Mouse (Mus musculus) liver, embryonic 14.5 days (tissue): ENCODE measurements around the gene Apon. TPM values are rescaled to one million over a fixed set of nuclear protein-coding genes. Genes with fewer than 3 reads are reported as not detected.
"Not testable (repeated sequence)": the region's sequence is repeated elsewhere in the genome, so short reads cannot be mapped to it uniquely, and the experiment has no call there.

Experiments used
- ATAC-seq: fragments of 200-750 bp; cut with Nextera tagmentation; 2 replicates; pipeline ENCODE4 v1.8.0; 2017; ENCODE audit warnings: moderate number of reproducible peaks, mild to moderate bottlenecking, moderate library complexity; ENCODE audit not compliant: insufficient read depth
- DNase-seq, 3 experiments: peaks; one replicate each; pipeline ENCODE4 v3.0.0-alpha.2; 2012 to 2013; ENCODE audit warnings: low read depth in 3 of 3, low spot score in 3 of 3
- H3K27ac ChIP-seq: fragments of 300-500 bp; sonication (generic); 2 replicates; pipeline ENCODE4 v1.5.1; 2014; ENCODE audit warnings: moderate library complexity, mild to moderate bottlenecking, control low read depth, inconsistent platforms
- H3K27me3 ChIP-seq: fragments of 300-500 bp; sonication (generic); 2 replicates; pipeline ENCODE4 v1.6.1; 2014; ENCODE audit warnings: mild to moderate bottlenecking, low read length, moderate library complexity; ENCODE audit not compliant: control insufficient read depth, insufficient read depth
- H3K36me3 ChIP-seq: fragments of 300-500 bp; sonication (generic); replicated peaks from 2 replicates; pipeline ENCODE4 v1.6.1; 2014; ENCODE audit warnings: low read depth; ENCODE audit not compliant: control insufficient read depth, insufficient read depth
- H3K4me1 ChIP-seq, 2 experiments: fragments of 200-500 bp in 1 of 2; fragments of 300-500 bp in 1 of 2; sonication (generic) in 1 of 2; replicated peaks; 2 replicates each; pipeline ENCODE4 v1.6.1; 2012 to 2014; ENCODE audit warnings: antibody characterized with exemption in 1 of 2, inconsistent platforms in 1 of 2, low read length in 1 of 2; ENCODE audit not compliant: control insufficient read depth in 2 of 2, insufficient read depth in 2 of 2
- H3K4me2 ChIP-seq: fragments of 300-500 bp; sonication (generic); 2 replicates; pipeline ENCODE4 v1.6.1; 2014; ENCODE audit warnings: low read depth, mild to moderate bottlenecking, control low read depth, moderate library complexity
- H3K4me3 ChIP-seq, 2 experiments: fragments of 200-500 bp in 1 of 2; fragments of 300-500 bp in 1 of 2; sonication (generic) in 1 of 2; 2 replicates each; pipeline ENCODE4 v1.5.1; 2012 to 2014; ENCODE audit warnings: low read depth in 2 of 2, low read length in 2 of 2, mild to moderate bottlenecking in 2 of 2, control low read depth in 1 of 2, inconsistent platforms in 1 of 2, moderate library complexity in 1 of 2; ENCODE audit not compliant: insufficient read depth in 1 of 2
- H3K9ac ChIP-seq: fragments of 300-500 bp; sonication (generic); replicated peaks from 2 replicates; pipeline ENCODE4 v1.6.1; 2014; ENCODE audit warnings: mild to moderate bottlenecking, control low read depth, moderate library complexity
- H3K9me3 ChIP-seq: fragments of 300-500 bp; sonication (generic); 2 replicates; pipeline ENCODE4 v1.6.1; 2016; ENCODE audit warnings: low read length, mixed read lengths; ENCODE audit not compliant: control insufficient read depth
- CTCF ChIP-seq: IDR thresholded peaks from 2 replicates; pipeline ENCODE4 v1.5.1; 2016; ENCODE audit warnings: antibody characterized with exemption, low read depth, control low read depth
- EP300 ChIP-seq: IDR thresholded peaks from 2 replicates; pipeline ENCODE4 v1.6.1; 2016; ENCODE audit warnings: antibody characterized with exemption, low read depth
- WGBS: fragments of 180-500 bp; shearing (Covaris S2); extraction: QIAGEN DNeasy Blood & Tissue Kit; methylation state at CpG from one replicate; pipeline ENCODE4 v1.1.7; 2014; ENCODE audit not compliant: insufficient replicate concordance; 5-methylcytosine and 5-hydroxymethylcytosine counted together
- polyA plus RNA-seq, 2 experiments: library from polyadenylated mRNA; depleted of rRNA in 1 of 2; stranded (reverse) in 1 of 2; unstranded in 1 of 2; fragments of >200 nt; fragmentation: Nextera tagmentation in 1 of 2; extraction: Ambion mirVana in 1 of 2; gene quantifications; 2 replicates each; pipeline versions ENCODE4 v1.2.1 to v1.2.3; 2012 to 2014

The Apon gene
- polyA plus RNA-seq, 2 experiments = 0.52 to 0.73 TPM

DNA sequence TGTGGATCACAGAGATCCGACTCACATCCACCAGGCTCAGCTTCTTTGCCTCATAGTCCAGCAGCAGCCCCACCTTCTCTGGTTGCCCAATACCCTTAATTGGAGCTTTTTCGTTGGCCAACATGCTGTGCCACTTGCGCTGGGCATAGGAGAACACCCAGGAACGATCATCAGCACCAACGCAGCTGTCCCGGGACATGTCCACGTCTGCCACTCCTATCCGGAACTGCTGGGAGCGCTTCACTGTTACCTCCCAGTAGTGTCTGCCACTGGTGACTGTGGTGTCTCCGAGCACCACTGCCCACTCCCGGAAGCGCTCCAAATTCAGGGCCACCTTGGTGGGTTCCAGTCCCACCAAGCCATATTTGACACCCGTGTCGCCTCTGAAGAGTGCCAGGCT, 42.9 kb upstream of the Apon start:
- DNase-seq (no peak), ATAC-seq (peak; percentile 12; the same call in 1 of the 2 replicates)
- no peak for TF ChIP-seq EP300
- no peak for TF ChIP-seq CTCF
- Histone ChIP-seq H3K9me3 (no peaks in the 10 kb centered on the region), H3K27me3 (no peaks in the 10 kb centered on the region), H3K9ac (peak overlapping the region; percentile 75), H3K36me3 (no peaks in the 10 kb centered on the region), H3K4me3 (peak overlapping the region; percentile 79 to 80), H3K27ac (no peak overlapping the region), H3K4me2 (peak overlapping the region; percentile 97), H3K4me1 (peaks cover 13% of the 10 kb centered on the region in 2 experiments)
- WGBS = 13% methylated on average over 14 of the region's 14 CpGs

DNA sequence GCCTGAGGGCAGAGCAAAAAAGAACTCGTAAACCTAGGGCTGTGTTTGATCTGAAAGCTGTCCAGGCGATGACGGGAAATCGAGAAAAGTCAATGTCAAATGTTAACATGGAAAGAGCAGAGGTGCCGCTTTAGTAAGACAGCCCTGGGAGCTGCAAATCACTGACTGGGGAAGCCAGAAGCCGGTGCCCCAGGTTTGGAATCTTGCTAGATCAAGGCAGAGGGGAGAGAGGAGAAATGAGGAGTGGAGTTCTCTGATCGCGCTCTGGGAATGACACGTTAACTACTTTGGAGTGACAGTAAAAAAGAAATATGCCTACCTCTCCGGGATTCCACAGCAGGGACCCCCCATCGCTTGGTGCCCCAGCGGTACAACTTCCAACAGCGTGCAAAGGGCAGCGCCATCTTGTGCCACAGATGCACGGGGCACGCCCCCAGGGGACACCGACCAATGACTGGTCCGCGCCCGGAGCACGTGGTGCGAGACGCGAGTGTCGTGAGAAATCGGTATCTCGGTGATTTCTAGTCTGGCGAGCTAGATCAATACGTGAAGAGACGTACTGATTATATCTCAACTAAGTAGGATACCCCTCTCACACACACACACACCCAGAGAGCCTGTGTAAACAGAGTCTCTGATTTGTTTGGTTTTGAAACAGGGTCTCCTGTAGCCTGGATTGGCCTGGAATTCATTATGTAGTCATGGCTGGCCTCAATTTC, 42.3 kb upstream of the Apon start, which contains the start of gene Spryd4:
Spryd4 (minus strand) TSS at position 418 of the 719 bp plus-strand sequence.
- 1% methylated on average over 30 of the region's 30 CpGs for WGBS
- Histone ChIP-seq H3K4me1 (peaks cover 13% of the 10 kb centered on the region in 2 experiments), H3K36me3 (no peaks in the 10 kb centered on the region)

DNA sequence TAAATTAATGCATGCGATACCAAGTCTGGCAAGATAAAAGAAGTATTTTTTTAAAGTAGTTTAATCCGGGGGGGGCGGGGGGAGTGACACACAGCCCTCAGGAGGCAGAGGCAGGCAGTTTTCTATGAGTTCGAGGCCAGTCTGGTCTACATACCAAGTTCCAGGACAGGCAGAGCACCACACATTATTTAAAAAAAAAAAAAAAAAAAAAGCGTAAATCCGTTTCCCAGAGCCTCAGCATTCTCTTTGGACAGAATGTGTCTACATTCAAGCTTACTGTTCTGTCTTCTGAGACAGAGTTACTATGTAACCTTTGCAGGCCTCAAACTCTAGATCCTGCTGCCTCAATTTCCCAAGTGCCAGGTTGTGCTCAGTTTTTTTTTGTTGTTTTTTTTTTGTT, 41.7 kb upstream of the Apon start:
- ATAC-seq (no peak), DNase-seq (no peak)
- Histone ChIP-seq H3K4me3 (peak overlapping the region in 1 of 2 experiments; percentile 80; a peak in 2 of 4 replicates), H3K36me3 (no peaks in the 10 kb centered on the region), H3K27me3 (no peaks in the 10 kb centered on the region), H3K4me1 (peaks cover 13% of the 10 kb centered on the region in 2 experiments), H3K27ac (peak overlapping the region; percentile 42), H3K9me3 (no peaks in the 10 kb centered on the region), H3K4me2 (peak overlapping the region; percentile 97), H3K9ac (peak overlapping the region; percentile 75; the same call in 1 of the 2 replicates)
- TF ChIP-seq EP300 = no peak
- TF ChIP-seq CTCF = no peak
- whole genome bisulfite sequencing = 34% methylated on average over 6 of the region's 6 CpGs

More for the DNA sequence above, 42.3 kb upstream of the Apon start, which contains the start of gene Spryd4:
- H3K9me3 ChIP-seq = no peaks in the 10 kb centered on the region
- ATAC-seq = peak; percentile 88
- no peaks in the 10 kb centered on the region for H3K27me3 ChIP-seq
- TF ChIP-seq EP300 = no peak
- TF ChIP-seq CTCF = peak; percentile 61
- H3K27ac ChIP-seq = peak within 1 kb of the TSS; percentile 42
- peak; percentile 69 to 84 (median 78) for DNase-seq
- H3K4me3 ChIP-seq = peak within 1 kb of the TSS; percentile 79 to 80
- H3K9ac ChIP-seq = peak within 1 kb of the TSS; percentile 75
- peak within 1 kb of the TSS; percentile 97 for H3K4me2 ChIP-seq

- peak; percentile 83 for TF ChIP-seq CTCF
- TF ChIP-seq EP300 = no peak
- ATAC-seq = peak; percentile 56; the same call in 1 of the 2 replicates
- under 1% methylated on average over 18 of the region's 18 CpGs for WGBS
- Histone ChIP-seq H3K36me3 (no peaks in the 10 kb centered on the region), H3K4me2 (peak overlapping the region; percentile 97), H3K4me1 (peaks cover 13% of the 10 kb centered on the region in 2 experiments), H3K27ac (no peak overlapping the region), H3K4me3 (peak overlapping the region; percentile 54 to 70), H3K9ac (peak overlapping the region; percentile 54), H3K9me3 (no peaks in the 10 kb centered on the region), H3K27me3 (no peaks in the 10 kb centered on the region)
- DNase-seq = peak; percentile 43 to 69 (median 52)
Observed at GRCm38 (mm10) chr10:128212871-128213323, 41.0 kb upstream of the Apon start.

DNA sequence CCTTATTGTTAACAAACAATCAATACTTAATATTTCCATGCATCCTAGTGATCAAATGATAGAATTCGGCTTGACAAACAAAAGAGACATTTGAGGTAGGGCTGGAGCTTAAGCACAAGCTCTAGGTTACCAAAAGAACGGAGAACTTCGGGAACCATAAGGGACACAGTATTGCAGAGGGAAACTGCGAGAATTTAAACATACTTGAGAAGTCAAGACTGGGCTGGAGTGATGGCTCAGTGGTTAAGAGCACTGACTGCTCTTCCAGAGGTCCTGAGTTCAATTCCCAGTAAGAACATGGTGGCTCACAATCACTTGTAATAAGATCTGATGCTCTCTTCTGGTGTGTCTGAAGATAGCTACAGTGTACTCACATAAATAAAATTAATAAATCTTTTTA, 39.8 kb upstream of the Apon start:
- not testable (repeated sequence) for H3K4me3 ChIP-seq, H3K4me2 ChIP-seq, H3K9me3 ChIP-seq, H3K36me3 ChIP-seq, H3K27ac ChIP-seq, H3K27me3 ChIP-seq, ATAC-seq, DNase-seq, H3K9ac ChIP-seq
- WGBS = 78% methylated on average over 4 of the region's 4 CpGs
- peaks cover 21 to 23% of the 10 kb centered on the region in 2 experiments for H3K4me1 ChIP-seq
